Mouse (Mus musculus) cerebellum, adult 11 months (tissue): ENCODE results near the gene Ftl1.
"Not testable (repeated sequence)": the region's sequence is repeated elsewhere in the genome, so short reads cannot be mapped to it uniquely, and the experiment has no call there.

ENCODE experiments used
- DNase-seq: peaks from one replicate; pipeline ENCODE4 v3.0.0; 2022

The Ftl1 gene

GRCm38 (mm10) chr7:45475291-45475969, 15.7 kb upstream of the Ftl1 start:
- no peak for DNase-seq

- DNase-seq, result no peak
Observed at GRCm38 (mm10) chr7:45470869-45471268, 11.2 kb upstream of the Ftl1 start.

GRCm38 (mm10) chr7:45467090-45467670, 7.5 kb upstream of the Ftl1 start:
- DNase-seq, result no peak

DNA sequence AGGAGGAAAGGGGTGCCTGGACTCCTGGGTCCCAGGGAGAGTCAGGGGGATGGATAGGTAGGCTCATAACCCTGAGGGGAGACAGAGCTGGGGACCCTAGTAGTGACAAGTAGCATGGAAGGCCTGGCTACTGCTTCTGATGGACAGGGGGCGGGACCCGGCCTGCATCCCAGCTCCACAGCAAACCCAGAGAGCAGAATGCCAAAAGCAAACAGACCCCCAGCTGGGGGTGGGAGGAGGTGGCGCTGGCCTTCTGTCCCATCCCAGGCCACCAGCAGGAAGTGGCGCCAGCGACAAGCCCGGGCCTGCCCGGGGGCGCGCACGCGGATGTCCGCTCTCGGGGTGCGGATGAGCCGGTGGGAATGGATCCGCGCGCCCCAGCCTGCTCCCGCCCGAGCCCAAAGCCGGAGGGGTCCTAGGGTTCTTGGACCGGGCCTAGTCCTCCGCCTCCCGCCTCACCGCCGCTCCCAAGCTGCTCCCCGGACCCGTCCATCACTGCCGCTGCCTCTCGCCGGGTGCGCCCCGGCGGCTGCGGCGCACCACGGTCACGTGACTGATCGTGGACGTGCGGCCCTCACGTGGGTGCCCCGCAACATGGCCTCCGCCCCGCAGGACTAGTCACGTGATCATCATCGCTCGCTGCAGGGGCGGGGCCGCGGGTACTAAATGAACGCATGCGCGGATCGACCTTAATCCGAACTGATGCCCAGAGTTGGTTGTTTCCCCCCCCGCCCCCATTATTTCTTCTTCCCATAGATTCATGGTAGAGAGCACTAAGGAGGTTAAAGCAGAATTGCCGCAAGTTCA, 6.8 kb upstream of the Ftl1 start, which contains the start of gene Bax:
TSS of gene Bax (minus strand) at position 616 of the 807 bp plus-strand sequence.
- DNase-seq, result peak; percentile 98

- no peak for DNase-seq
Observed at GRCm38 (mm10) chr7:45465549-45465948, 5.9 kb upstream of the Ftl1 start.

- DNase-seq, result no peak
Observed at GRCm38 (mm10) chr7:45465112-45465511, 5.4 kb upstream of the Ftl1 start.

DNA sequence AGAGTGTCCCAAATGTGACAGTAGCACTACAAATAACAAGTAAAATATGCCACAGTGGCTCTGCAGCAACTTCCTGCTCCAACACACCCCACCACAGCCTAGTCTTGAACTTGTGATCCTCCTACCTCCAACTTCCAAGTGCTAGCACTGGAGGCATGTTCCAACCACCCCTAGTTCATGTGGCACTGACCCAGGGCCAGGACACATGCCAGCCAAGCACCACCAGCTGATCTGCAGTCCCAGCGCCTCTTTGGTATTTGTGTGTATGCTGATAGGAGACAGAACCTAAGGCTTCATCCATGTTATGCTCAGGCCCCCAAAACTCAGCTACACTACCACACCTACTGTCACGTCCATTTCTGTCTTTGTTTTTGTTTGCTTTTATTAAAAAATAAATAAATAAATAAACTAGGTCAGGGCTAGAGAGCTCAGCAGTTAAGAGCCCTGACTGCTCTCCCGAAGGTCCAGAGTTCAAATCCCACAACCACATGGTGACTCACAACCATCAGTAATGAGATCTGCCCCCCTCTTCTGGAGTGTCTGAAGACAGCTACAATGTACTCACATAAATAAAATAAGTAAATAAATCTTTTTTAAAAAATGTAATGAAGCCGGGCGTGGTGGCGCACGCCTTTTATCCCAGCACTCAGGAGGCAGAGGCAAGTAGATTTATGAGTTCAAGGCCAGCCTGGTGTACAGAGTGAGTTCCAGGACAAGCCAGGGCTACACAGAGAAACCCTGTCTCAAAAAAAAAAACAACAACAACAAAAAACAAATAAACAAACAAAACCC, 4.5 kb upstream of the Ftl1 start:
- no peak for DNase-seq

GRCm38 (mm10) chr7:45462868-45463267, 3.2 kb upstream of the Ftl1 start:
- not testable (repeated sequence) for DNase-seq

DNA sequence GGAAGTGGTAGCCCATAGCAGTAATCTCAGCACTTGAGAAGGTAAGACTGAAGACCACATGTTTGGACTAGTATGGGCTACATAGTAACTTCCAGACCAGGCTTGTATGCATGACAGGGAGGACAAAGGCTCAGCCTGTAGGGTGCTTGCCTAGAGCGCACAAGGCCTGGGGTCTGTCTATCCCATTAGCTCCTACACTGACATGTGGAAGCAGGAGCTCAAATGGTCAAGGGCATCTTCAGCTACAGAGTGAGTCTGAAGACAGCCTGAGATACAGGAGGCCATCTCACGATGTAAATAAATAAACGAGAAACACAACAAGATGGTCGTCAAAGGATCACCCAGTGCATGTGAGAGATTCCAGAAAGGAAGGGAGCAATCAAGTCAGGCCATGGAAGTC, 2.6 kb upstream of the Ftl1 start:
- DNase-seq, result no peak

DNA sequence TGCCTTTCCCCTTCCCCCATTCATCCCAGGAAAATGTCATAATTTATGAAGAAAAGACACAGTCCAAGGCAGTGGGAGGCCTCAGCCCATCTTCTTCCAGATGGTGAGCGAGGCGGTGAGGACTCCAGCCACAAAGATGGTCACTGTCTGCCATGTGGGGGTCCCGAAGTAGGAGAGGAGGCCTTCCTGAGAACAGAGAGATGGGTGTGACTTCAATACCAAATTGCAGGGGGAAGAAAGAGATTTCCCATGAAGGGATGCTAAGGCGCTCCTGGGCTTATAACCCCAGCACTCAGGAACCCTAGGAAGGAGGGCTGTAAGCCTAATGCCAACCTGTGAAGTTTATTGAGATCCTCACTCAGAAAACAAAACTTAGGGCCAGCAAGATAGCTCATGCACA, 2.1 kb upstream of the Ftl1 start:
- DNase-seq, result no peak

DNA sequence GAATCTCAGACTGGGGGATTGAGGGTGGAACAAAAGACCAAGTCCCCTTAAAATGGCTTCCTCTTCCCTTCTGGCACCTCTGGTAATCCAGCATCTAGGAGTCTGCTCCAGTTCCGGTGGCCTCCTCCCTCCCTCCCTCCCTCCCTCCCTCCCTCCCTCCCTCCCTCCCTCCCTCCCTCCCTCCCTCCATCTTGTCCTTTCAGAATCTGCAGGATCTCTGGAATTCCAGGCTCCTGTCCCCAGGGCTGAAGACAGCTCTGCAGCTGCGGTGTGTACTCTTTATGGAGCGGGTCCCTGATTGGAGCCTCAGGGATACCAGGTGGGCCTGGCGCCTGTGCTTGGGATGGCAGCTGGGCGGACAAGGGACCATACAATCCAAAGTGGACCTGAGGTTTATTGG, 1.6 kb upstream of the Ftl1 start:
- no peak for DNase-seq

DNA sequence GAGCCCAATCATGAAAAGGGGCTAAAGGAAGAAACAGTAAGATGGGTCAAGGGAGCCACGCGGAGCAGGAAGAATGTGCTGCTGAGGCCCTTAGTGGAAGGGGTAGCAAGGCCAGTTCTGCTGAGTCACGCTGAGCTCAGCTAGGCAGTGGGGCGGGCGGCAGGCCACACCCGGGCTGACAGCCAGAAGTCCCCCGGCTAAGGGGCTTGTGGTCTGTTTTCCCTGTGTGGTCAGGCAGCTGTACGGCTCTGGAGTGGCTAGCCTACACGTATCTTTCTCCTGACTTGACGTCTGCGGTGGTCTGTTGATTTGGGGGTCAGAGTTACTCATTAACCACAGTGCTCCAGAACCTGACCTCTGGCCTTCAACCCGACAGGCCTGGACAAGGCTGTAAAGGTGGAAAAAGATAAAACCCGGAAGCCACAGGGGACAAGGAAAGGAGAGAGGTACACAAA, 1.2 kb upstream of the Ftl1 start:
- DNase-seq, result no peak

GRCm38 (mm10) chr7:45460377-45460776, 693 bp upstream of the Ftl1 start:
- DNase-seq, result no peak

GRCm38 (mm10) chr7:45458748-45459563, 728 bp downstream of the Ftl1 start:
- DNase-seq, result peak; percentile 77

DNA sequence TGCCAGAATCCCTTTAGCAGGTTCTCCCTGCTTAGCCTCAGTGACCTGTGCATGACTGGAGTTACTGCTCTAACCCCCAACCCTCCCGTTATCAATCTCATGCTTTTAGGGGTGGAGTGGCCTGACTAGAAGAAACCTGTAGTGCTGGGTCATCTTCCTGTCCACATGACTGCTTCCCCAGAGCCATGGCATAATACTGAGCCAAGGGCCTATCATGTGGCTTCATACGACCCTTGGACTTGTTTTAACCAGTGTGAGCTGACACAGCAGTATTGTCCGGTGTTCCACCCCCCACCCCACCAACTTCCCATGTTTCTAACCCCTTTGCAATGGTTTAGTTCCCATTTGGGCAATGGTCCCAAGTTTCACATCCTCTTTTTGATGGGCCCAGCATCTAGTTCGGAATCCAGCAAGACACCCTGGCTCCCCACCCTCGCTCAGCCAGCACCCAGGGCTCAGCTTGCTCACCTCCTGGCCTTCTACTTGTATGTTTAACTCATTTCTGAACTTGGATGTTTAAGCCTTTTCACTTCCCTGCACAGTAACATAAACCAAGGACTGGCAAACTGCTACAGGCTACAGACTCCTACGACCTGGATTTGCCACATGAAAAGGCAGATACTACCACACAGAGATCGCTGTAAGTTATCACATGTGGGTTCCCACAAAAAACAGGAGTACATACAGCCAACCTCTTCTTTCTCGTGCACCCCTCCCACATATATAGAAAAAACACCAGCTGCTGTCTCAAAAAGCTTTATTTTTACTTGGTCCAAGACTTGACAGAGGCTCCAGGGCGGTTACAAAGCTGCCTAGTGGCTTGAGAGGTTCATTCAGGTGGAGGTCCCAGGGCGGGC, 2.3 kb downstream of the Ftl1 start:
- DNase-seq, result no peak

- DNase-seq, result no peak
Observed at GRCm38 (mm10) chr7:45456721-45457203, 2.9 kb downstream of the Ftl1 start.

- no peak for DNase-seq
Observed at GRCm38 (mm10) chr7:45455932-45456696, 3.6 kb downstream of the Ftl1 start.

DNA sequence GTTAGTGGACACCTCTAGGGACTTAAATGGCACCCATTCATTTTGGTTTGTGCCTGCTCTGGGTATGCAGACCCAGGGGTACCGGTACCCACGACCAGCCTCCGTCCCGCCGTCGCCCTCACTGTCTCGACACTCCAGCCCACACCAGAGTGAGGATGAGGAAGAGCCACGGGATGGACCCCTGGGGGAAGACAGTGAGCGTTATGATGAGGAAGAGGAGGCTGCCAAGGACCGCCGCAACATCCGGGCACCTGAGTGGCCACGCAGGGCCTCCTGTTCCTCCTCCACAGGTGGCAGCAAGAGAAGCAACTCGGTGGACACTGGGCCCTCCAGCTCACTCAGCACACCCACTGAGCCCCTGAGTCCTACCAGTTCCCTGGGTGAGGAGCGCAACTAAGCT, 4.7 kb downstream of the Ftl1 start:
- DNase-seq, result no peak

DNA sequence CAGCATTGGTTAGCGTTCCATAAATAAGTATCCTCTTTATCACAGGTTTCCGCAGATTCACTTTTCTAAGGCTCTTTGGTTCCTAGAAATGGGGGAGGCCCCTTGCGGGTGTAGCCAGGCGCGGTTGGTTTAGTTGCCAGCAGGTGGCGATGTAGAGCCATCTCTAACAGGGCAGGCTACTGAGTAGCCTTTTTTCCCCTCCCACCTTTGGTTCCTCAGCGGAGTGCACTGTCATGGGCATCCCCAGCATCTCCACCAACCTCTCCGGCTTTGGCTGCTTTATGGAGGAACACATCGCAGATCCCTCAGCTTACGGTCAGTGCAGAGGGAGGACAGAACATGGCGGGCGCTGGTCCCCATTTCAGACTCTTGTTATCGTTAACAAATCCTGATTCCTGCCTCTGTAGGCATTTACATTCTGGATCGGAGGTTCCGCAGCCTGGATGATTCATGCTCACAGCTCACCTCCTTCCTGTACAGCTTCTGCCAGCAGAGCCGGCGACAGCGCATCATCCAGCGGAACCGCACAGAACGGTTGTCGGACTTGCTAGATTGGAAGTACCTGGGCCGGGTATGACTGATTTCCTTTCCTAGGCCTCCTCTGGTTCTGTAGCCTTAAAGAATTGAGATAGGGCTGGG, 8.2 kb downstream of the Ftl1 start:
- peak; percentile 80 for DNase-seq

GRCm38 (mm10) chr7:45449974-45450373, 9.7 kb downstream of the Ftl1 start:
- DNase-seq, result no peak
